10 mouse cellular contexts compared by ENCODE assay signal in genomic region chr11:50252684-50253265, GRCm38 (mm10). TPM values are rescaled to one million over a fixed set of nuclear protein-coding genes. Genes with fewer than 3 reads are reported as not detected.
A peak's percentile ranks its signal among the peaks of the same experiment; 100 is the strongest.
DNase-seq lines count a peak whose midpoint lies in the region; ATAC-seq and TF ChIP-seq lines count a peak whose summit lies in the region.
"Had no signal": no experiment of that assay in that cellular context is flagged by ENCODE, and none has a peak within 500 bp of the region (broad histone marks: within the 10 kb centered on the region; RNA-seq: fewer than 3 reads in every experiment).

No protein-coding gene starts in this region.

- no peaks in the 10 kb centered on the region for H3K79me3 ChIP-seq in C2C12 (ENCODE audit: low read depth)

- DNase-seq in kidney, adult 2 months, result no peak
- DNase-seq in kidney, adult 11 months, result no peak
- DNase-seq in NIH3T3 (ENCODE audit: low read depth), result peak; percentile 76
- DNase-seq in urinary bladder, postnatal 4 days (ENCODE audit: low spot score in 2 of 2), result no peak
- no peak for DNase-seq in gastrocnemius, postnatal 36 days
- DNase-seq: cerebellum, postnatal 10 days; right cerebral cortex, postnatal 14 days; thymus, postnatal 36 days had no signal

- H3K9me3 ChIP-seq in hindbrain, embryonic 13.5 days, result no peaks in the 10 kb centered on the region

- peaks cover 2% of the 10 kb centered on the region for H3K36me3 ChIP-seq in kidney, adult 2 months (ENCODE audit: control insufficient read depth, insufficient read depth, low read length)
- peaks cover 24% of the 10 kb centered on the region for H3K36me3 ChIP-seq in C2C12 (ENCODE audit: control insufficient read depth, insufficient read depth)
- H3K36me3 ChIP-seq in hindbrain, embryonic 13.5 days, result peaks cover 20% of the 10 kb centered on the region

- peaks cover 18% of the 10 kb centered on the region for H3K4me1 ChIP-seq in kidney, adult 2 months (ENCODE audit: control insufficient read depth, insufficient read depth, low read length)
- H3K4me1 ChIP-seq in hindbrain, embryonic 13.5 days (replicated peaks), result no peaks in the 10 kb centered on the region; the same call in none of the 2 replicates

- intact Hi-C loops in gastrocnemius, postnatal 36 days (cut with DNase I), result no loop called here

- 64% methylated on average over 11 of the region's 11 CpGs for WGBS in kidney, adult 2 months
- WGBS in hindbrain, embryonic 13.5 days, result 83% methylated on average over 11 of the region's 11 CpGs

- no peak for ATAC-seq in hindbrain, embryonic 13.5 days (ENCODE audit: low FRiP score)

- peak overlapping the region; percentile 62 for H3K27ac ChIP-seq in kidney, adult 2 months (ENCODE audit: insufficient read depth, low read depth, low read length)
- peak overlapping the region; percentile 30; the same call in 1 of the 2 replicates for H3K27ac ChIP-seq in hindbrain, embryonic 13.5 days

- no peaks in the 10 kb centered on the region for H3K79me2 ChIP-seq in C2C12 (ENCODE audit: control insufficient read depth, insufficient read depth)

- no peak for TF ChIP-seq POLR2A in kidney, adult 2 months (IDR thresholded peaks at IDR 0.05; ENCODE audit: low read depth, low read length)

- H3ac ChIP-seq in C2C12 (ENCODE audit: control insufficient read depth, insufficient read length, low read depth), result peak overlapping the region; percentile 7

- no peak overlapping the region for H3K4me3 ChIP-seq in kidney, adult 2 months (ENCODE audit: insufficient read depth, low read depth, low read length)
- H3K4me3 ChIP-seq in C2C12 (ENCODE audit: insufficient read depth, poor library complexity, severe bottlenecking), result no peak overlapping the region
- H3K4me3 ChIP-seq in hindbrain, embryonic 13.5 days, result no peak overlapping the region

- no peaks in the 10 kb centered on the region for H3K27me3 ChIP-seq in kidney, adult 2 months (replicated peaks; ENCODE audit: control insufficient read depth, insufficient read depth, low read length)
- no peaks in the 10 kb centered on the region for H3K27me3 ChIP-seq in C2C12 (ENCODE audit: control insufficient read depth, insufficient read depth, insufficient read length)
- no peaks in the 10 kb centered on the region for H3K27me3 ChIP-seq in hindbrain, embryonic 13.5 days

- no peak overlapping the region for H3K9ac ChIP-seq in hindbrain, embryonic 13.5 days

- TF ChIP-seq CTCF in kidney, adult 2 months (conservative IDR thresholded peaks at IDR 0.05; ENCODE audit: insufficient read depth, insufficient read length, low read depth, low read length), result no peak
- TF ChIP-seq CTCF in C2C12 (IDR thresholded peaks at IDR 0.05; ENCODE audit: control insufficient read depth, insufficient read depth, insufficient read length), result no peak

- no peak overlapping the region for H3K4me2 ChIP-seq in hindbrain, embryonic 13.5 days

TF ChIP-seq in C2C12, 6 proteins besides CTCF, POLR2A, EP300 and RAD21:
- TF ChIP-seq CEBPB (IDR thresholded peaks at IDR 0.05; ENCODE audit: low read depth), result no peak
- TF ChIP-seq FOSL1 (IDR thresholded peaks at IDR 0.05; ENCODE audit: insufficient read depth, low read length, poor library complexity, severe bottlenecking), result no peak
- no peak for TF ChIP-seq MAX (IDR thresholded peaks at IDR 0.05)
- TF ChIP-seq USF1 (IDR thresholded peaks at IDR 0.05; ENCODE audit: low read depth), result no peak
- no peak for TF ChIP-seq MYOG (IDR thresholded peaks at IDR 0.05; ENCODE audit: control insufficient read depth, extremely low read depth, insufficient read length)
- TF ChIP-seq MYOD1 (IDR thresholded peaks at IDR 0.05; ENCODE audit: control insufficient read depth, insufficient read length, low read depth), result no peak

RNA-seq across cellular contexts. Expression of gene Ltc4s, which starts 14.4 kb away (rescaled TPM):
- 33.8 and 46.3 TPM in 2 replicates for polyA plus RNA-seq in kidney, adult 2 months (2012; rRNA removed)
- 1.3 TPM for polyA plus RNA-seq in C2C12 (2012; fragmentation: generic; extraction: Trizol)
- polyA plus RNA-seq in hindbrain, embryonic 13.5 days (2015; fragmentation: Nextera tagmentation; extraction: Ambion mirVana), result 1.4 and 2.3 TPM in 2 replicates
- 1 to 10 TPM; 1.4 to 1.9 TPM for total RNA-seq in gastrocnemius, postnatal 36 days (2021)

RNA-seq across cellular contexts. Expression of gene Maml1, which starts 39.3 kb away (rescaled TPM):
- polyA plus RNA-seq in kidney, adult 2 months (2012; rRNA removed), result 10.9 and 12.5 TPM in 2 replicates
- 14.8 TPM for polyA plus RNA-seq in C2C12 (2012; fragmentation: generic; extraction: Trizol)
- 3.2 and 3.3 TPM in 2 replicates for polyA plus RNA-seq in hindbrain, embryonic 13.5 days (2015; fragmentation: Nextera tagmentation; extraction: Ambion mirVana)
- 1 to 10 TPM; 4.8 to 6.3 TPM for total RNA-seq in gastrocnemius, postnatal 36 days (2021)

RNA-seq across cellular contexts. Expression of gene Mgat4b, which starts 42.1 kb away (rescaled TPM):
- polyA plus RNA-seq in kidney, adult 2 months (2012; rRNA removed), result 85.4 and 105 TPM in 2 replicates
- polyA plus RNA-seq in C2C12 (2012; fragmentation: generic; extraction: Trizol), result 139 TPM
- 30.4 and 36.6 TPM in 2 replicates for polyA plus RNA-seq in hindbrain, embryonic 13.5 days (2015; fragmentation: Nextera tagmentation; extraction: Ambion mirVana)
- total RNA-seq in gastrocnemius, postnatal 36 days (2021), result 10 to 100 TPM; 35.7 to 35.8 TPM

RNA-seq across cellular contexts. Expression of gene Sqstm1, which starts 42.1 kb away (rescaled TPM):
- polyA plus RNA-seq in kidney, adult 2 months (2012; rRNA removed), result 337 and 344 TPM in 2 replicates
- 660 TPM for polyA plus RNA-seq in C2C12 (2012; fragmentation: generic; extraction: Trizol)
- 318 and 320 TPM in 2 replicates for polyA plus RNA-seq in hindbrain, embryonic 13.5 days (2015; fragmentation: Nextera tagmentation; extraction: Ambion mirVana)
- 100 to 1,000 TPM; 421 to 471 TPM for total RNA-seq in gastrocnemius, postnatal 36 days (2021)

Comparison
In these comparisons a context has a peak if more than half of its experiments do, and no peak if none do; other contexts are left out.
1. RNA of gene Ltc4s, which starts 14.4 kb away (polyA plus RNA-seq): 33.8 to 46.3 TPM in kidney, adult 2 months; 1.4 to 2.3 TPM in hindbrain, embryonic 13.5 days and 1.3 TPM in C2C12 (single experiment); every median in the first group is over 10 times any median in the second.